Mouse (Mus musculus) stomach, embryonic 15.5 days (tissue): Measurements from ENCODE around the gene Snx4. TPM values are rescaled to one million over a fixed set of nuclear protein-coding genes. Genes with fewer than 3 reads are reported as not detected.
A peak's percentile ranks its signal among the peaks of the same experiment; 100 is the strongest.
"Not testable (repeated sequence)": the region's sequence is repeated elsewhere in the genome, so short reads cannot be mapped to it uniquely, and the experiment has no call there.

Experiments
- ATAC-seq: fragments of 200-750 bp; cut with Nextera tagmentation; 2 replicates; pipeline ENCODE4 v1.8.0; 2017; ENCODE audit warnings: low read depth, moderate number of reproducible peaks, moderate TSS enrichment; ENCODE audit not compliant: insufficient read depth, low FRiP score
- H3K27ac ChIP-seq: fragments of 300-500 bp; sonication (generic); 2 replicates; pipeline ENCODE4 v1.5.1; 2015; ENCODE audit warnings: mild to moderate bottlenecking, inconsistent platforms
- H3K27me3 ChIP-seq: fragments of 300-500 bp; sonication (generic); replicated peaks from 2 replicates; pipeline ENCODE4 v1.6.1; 2015; ENCODE audit warnings: inconsistent platforms
- H3K36me3 ChIP-seq: fragments of 300-500 bp; sonication (generic); 2 replicates; pipeline ENCODE4 v1.6.1; 2015; ENCODE audit warnings: inconsistent platforms
- H3K4me1 ChIP-seq: fragments of 300-500 bp; sonication (generic); 2 replicates; pipeline ENCODE4 v1.6.1; 2015; ENCODE audit warnings: inconsistent platforms
- H3K4me2 ChIP-seq: fragments of 300-500 bp; sonication (generic); 2 replicates; pipeline ENCODE4 v1.6.1; 2015; ENCODE audit warnings: mild to moderate bottlenecking, inconsistent platforms
- H3K4me3 ChIP-seq: fragments of 300-500 bp; sonication (generic); replicated peaks from 2 replicates; pipeline ENCODE4 v1.5.1; 2015; ENCODE audit warnings: inconsistent platforms
- H3K9ac ChIP-seq: fragments of 300-500 bp; sonication (generic); 2 replicates; pipeline ENCODE4 v1.6.1; 2015; ENCODE audit warnings: inconsistent platforms
- H3K9me3 ChIP-seq: fragments of 300-500 bp; sonication (generic); 2 replicates; pipeline ENCODE4 v1.6.1; 2016; ENCODE audit warnings: inconsistent platforms
- WGBS: fragments of 180-500 bp; shearing (Covaris S2); methylation state at CpG from one replicate; pipeline ENCODE4 v1.1.7; 2015; 5-methylcytosine and 5-hydroxymethylcytosine counted together
- polyA plus RNA-seq: library from polyadenylated mRNA; unstranded; fragments of >200 nt; fragmentation: Nextera tagmentation; extraction: Ambion mirVana; gene quantifications from 2 replicates; pipeline ENCODE4 v1.2.1, GENCODE M21; 2015

Snx4 gene
- polyA plus RNA-seq, result 78.5 and 82.8 TPM in 2 replicates

- Histone ChIP-seq H3K36me3 (no peaks in the 10 kb centered on the region), H3K4me3 (peak within 1 kb of the TSS; percentile 96), H3K4me1 (peaks cover 10% of the 10 kb centered on the region; the same call in 1 of the 2 replicates), H3K9ac (peak within 1 kb of the TSS; percentile 97), H3K9me3 (no peaks in the 10 kb centered on the region), H3K27ac (peak within 1 kb of the TSS; percentile 85), H3K4me2 (peak within 1 kb of the TSS; percentile 69), H3K27me3 (no peaks in the 10 kb centered on the region)
- peak; percentile 93 for ATAC-seq
- WGBS, result under 1% methylated on average over 72 of the region's 72 CpGs
These were observed at the start of gene Snx4 for GRCm38 (mm10) chr16:33251194-33252051. Gene Snx4 (plus strand): TSS chr16:33251442.

- ATAC-seq, result no peak
- H3K4me2 ChIP-seq, result no peak overlapping the region
- peaks cover 26% of the 10 kb centered on the region for H3K36me3 ChIP-seq
- no peaks in the 10 kb centered on the region for H3K9me3 ChIP-seq
- H3K27me3 ChIP-seq, result no peaks in the 10 kb centered on the region
- H3K4me1 ChIP-seq, result no peaks in the 10 kb centered on the region
- no peak overlapping the region for H3K9ac ChIP-seq
- H3K27ac ChIP-seq, result no peak overlapping the region
- WGBS, result 81% methylated on average over 2 of the region's 2 CpGs
- H3K4me3 ChIP-seq, result no peak overlapping the region
These were observed 40.4 kb upstream of the Snx4 start for GRCm38 (mm10) chr16:33210812-33211211.

- Histone ChIP-seq H3K4me2 (no peak overlapping the region), H3K4me3 (no peak overlapping the region), H3K4me1 (no peaks in the 10 kb centered on the region), H3K27me3 (no peaks in the 10 kb centered on the region), H3K9me3 (no peaks in the 10 kb centered on the region), H3K36me3 (peaks cover 22% of the 10 kb centered on the region; the same call in 1 of the 2 replicates), H3K27ac (no peak overlapping the region), H3K9ac (no peak overlapping the region)
- 76% methylated on average over 9 of the region's 9 CpGs for WGBS
- no peak for ATAC-seq
These were observed 34.8 kb upstream of the Snx4 start for GRCm38 (mm10) chr16:33216313-33217003.

DNA sequence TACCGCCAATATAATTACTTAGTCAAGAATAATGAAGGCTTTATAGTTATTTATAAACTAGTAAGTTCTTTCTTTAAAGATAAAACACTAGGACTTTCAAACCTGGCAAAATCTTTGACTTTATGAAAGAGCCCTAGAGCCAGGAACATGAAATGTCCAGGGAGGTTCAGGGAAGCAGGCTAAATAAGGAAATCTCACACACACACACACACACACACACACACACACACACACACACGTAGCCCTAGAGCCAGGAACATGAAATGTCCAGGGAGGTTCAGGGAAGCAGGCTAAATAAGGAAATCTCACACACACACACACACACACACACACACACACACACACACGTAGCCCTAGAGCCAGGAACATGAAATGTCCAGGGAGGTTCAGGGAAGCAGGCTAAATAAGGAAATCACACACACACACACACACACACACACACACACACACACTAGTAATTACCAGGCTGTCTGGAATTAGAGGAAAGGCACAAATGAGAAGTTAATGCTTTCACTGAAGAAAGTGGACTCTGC lies 33.6 kb upstream of the Snx4 start:
- not testable (repeated sequence) for H3K4me3 ChIP-seq, H3K4me1 ChIP-seq, H3K4me2 ChIP-seq, H3K9ac ChIP-seq, H3K9me3 ChIP-seq, H3K27me3 ChIP-seq
- 66% methylated on average over 3 of the region's 3 CpGs for WGBS
- peak; percentile 43; the same call in 1 of the 2 replicates for ATAC-seq
- H3K36me3 ChIP-seq, result peaks cover 20% of the 10 kb centered on the region; the same call in 1 of the 2 replicates
- peak overlapping the region; percentile 28; the same call in 1 of the 2 replicates for H3K27ac ChIP-seq

- peaks cover 29% of the 10 kb centered on the region for H3K36me3 ChIP-seq
These were observed 28.8 kb upstream of the Snx4 start for GRCm38 (mm10) chr16:33222482-33222881.

DNA sequence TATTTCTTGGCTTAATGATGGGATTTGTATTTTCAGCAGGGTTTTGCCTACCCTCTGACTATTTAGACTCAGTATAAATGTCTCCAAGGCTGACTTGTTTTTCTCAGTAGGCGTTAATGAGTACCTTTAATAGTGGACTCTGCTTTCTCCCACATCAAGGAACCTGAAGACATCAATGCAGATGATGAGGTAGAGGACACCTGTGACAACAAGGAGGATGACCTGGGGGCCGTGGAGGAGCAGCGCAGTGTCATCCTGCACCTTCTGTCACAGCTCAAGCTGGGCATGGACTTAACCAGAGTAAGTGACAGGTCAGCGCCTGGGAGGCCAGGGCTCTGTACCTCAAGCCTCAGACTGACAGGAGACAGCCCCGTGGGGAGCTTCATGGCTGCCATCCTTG lies 26.9 kb upstream of the Snx4 start:
- 80% methylated on average over 5 of the region's 5 CpGs for WGBS
- no peak for ATAC-seq
- Histone ChIP-seq H3K4me2 (no peak overlapping the region), H3K36me3 (peaks cover 36% of the 10 kb centered on the region), H3K27me3 (no peaks in the 10 kb centered on the region), H3K9ac (no peak overlapping the region), H3K9me3 (no peaks in the 10 kb centered on the region), H3K4me3 (no peak overlapping the region), H3K4me1 (no peaks in the 10 kb centered on the region), H3K27ac (no peak overlapping the region)

More at GRCm38 (mm10) chr16:33222482-33222881, 28.8 kb upstream of the Snx4 start:
- no peak overlapping the region for H3K9ac ChIP-seq
- no peaks in the 10 kb centered on the region for H3K27me3 ChIP-seq
- 86% methylated on average over 3 of the region's 3 CpGs for WGBS
- H3K4me1 ChIP-seq, result no peaks in the 10 kb centered on the region
- no peak overlapping the region for H3K27ac ChIP-seq
- no peak for ATAC-seq
- no peak overlapping the region for H3K4me2 ChIP-seq
- no peaks in the 10 kb centered on the region for H3K9me3 ChIP-seq
- H3K4me3 ChIP-seq, result no peak overlapping the region

GRCm38 (mm10) chr16:33234128-33234527 lies 17.1 kb upstream of the Snx4 start:
- no peak overlapping the region for H3K4me2 ChIP-seq
- WGBS, result 88% methylated on average over 12 of the region's 12 CpGs
- H3K4me1 ChIP-seq, result no peaks in the 10 kb centered on the region
- no peak overlapping the region for H3K27ac ChIP-seq
- H3K27me3 ChIP-seq, result no peaks in the 10 kb centered on the region
- no peak overlapping the region for H3K4me3 ChIP-seq
- H3K9ac ChIP-seq, result no peak overlapping the region
- H3K9me3 ChIP-seq, result no peaks in the 10 kb centered on the region
- ATAC-seq, result no peak
- H3K36me3 ChIP-seq, result peaks cover 15% of the 10 kb centered on the region; the same call in 1 of the 2 replicates

DNA sequence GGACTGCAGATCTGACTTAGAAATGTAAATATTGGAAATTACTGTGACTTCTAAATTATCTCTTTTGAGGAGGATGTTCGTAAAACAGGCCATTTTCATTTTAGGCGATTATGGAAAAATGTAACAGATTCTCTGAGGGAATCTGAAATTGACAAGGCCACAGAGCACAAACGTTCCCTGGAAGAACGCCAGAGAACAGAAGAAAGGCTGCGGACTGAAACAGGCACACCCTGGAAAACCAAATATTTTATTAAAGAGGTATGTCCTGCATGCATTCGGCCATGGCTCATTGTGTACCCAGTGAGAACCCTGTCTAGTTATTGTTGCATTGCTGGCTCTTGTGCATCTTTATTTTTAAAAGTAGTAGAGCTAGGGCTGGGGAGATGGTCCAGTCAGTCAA lies 15.1 kb upstream of the Snx4 start:
- 54% methylated on average over 6 of the region's 6 CpGs for WGBS
- ATAC-seq, result no peak

DNA sequence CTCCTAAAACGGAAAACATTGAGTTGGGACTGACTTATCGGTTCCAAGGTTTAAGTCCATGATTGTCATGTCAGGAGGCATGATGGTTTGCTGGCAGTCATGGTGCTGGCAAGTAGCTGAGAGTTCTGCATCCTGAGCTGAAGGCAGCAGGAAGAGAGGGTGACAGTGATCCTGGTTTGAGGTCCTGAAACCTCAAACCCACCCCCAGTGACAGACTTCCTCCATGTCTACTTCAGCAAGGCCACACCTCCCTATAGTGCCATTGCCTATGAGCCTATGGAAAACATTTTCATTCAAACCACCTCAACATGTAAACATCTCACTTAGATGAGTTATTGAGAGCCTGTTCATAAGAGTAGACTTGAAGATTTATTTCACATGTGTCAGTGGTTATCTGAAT lies 11.9 kb upstream of the Snx4 start:
- Histone ChIP-seq H3K4me1 (no peaks in the 10 kb centered on the region), H3K4me3 (no peak overlapping the region), H3K27ac (no peak overlapping the region), H3K9ac (no peak overlapping the region), H3K36me3 (peaks cover 27% of the 10 kb centered on the region), H3K9me3 (no peaks in the 10 kb centered on the region), H3K4me2 (no peak overlapping the region), H3K27me3 (no peaks in the 10 kb centered on the region)
- no peak for ATAC-seq
- 93% methylated on average over 2 of the region's 2 CpGs for WGBS

More for the DNA sequence above, 15.1 kb upstream of the Snx4 start:
- Histone ChIP-seq H3K36me3 (peaks cover 9% of the 10 kb centered on the region; the same call in 1 of the 2 replicates), H3K27ac (0 out of 2 replicates have a peak overlapping the region, but pooled peaks have one; percentile 16), H3K4me1 (no peaks in the 10 kb centered on the region), H3K4me2 (no peak overlapping the region), H3K4me3 (no peak overlapping the region), H3K9me3 (no peaks in the 10 kb centered on the region), H3K27me3 (no peaks in the 10 kb centered on the region), H3K9ac (no peak overlapping the region)

DNA sequence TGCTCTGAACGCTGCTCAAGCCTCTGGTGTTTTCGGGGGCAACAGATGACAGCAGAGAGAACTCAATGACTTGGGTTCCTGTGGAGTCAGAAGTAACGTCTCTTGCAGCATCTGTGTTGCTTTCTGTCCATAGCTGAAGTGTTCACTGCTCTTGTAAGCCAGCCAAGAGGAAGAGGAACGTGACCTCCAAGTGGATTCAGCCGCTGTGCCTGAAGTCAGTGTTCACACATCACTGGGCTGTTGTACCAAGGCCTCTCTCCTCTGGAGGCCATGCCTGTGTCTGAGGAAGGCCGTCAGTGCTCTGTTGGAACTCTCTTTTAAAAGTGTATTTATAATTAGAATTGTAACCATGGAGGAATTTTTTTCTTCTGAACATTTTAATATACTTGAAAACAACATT lies 9.2 kb upstream of the Snx4 start:
- Histone ChIP-seq H3K36me3 (peaks cover 31% of the 10 kb centered on the region), H3K27me3 (no peaks in the 10 kb centered on the region), H3K9ac (no peak overlapping the region)

GRCm38 (mm10) chr16:33244136-33244691 lies 7.0 kb upstream of the Snx4 start:
- Histone ChIP-seq H3K9me3 (no peaks in the 10 kb centered on the region), H3K4me1 (no peaks in the 10 kb centered on the region)
- ATAC-seq, result peak; percentile 24; the same call in 1 of the 2 replicates

More for the DNA sequence above, 9.2 kb upstream of the Snx4 start:
- H3K4me1 ChIP-seq, result no peaks in the 10 kb centered on the region
- no peak overlapping the region for H3K4me2 ChIP-seq
- 80% methylated on average over 6 of the region's 6 CpGs for WGBS
- ATAC-seq, result no peak
- H3K4me3 ChIP-seq, result no peak overlapping the region
- H3K27ac ChIP-seq, result no peak overlapping the region
- no peaks in the 10 kb centered on the region for H3K9me3 ChIP-seq

More at GRCm38 (mm10) chr16:33244136-33244691, 7.0 kb upstream of the Snx4 start:
- H3K27me3 ChIP-seq, result no peaks in the 10 kb centered on the region
- H3K27ac ChIP-seq, result no peak overlapping the region
- no peak overlapping the region for H3K4me2 ChIP-seq
- H3K4me3 ChIP-seq, result no peak overlapping the region
- 88% methylated on average over 6 of the region's 6 CpGs for whole genome bisulfite sequencing
- H3K9ac ChIP-seq, result no peak overlapping the region
- H3K36me3 ChIP-seq, result peaks cover 24% of the 10 kb centered on the region
